Mouse (Mus musculus) C2C12 (cell line): ENCODE results near the gene AB124611. TPM values are rescaled to one million over a fixed set of nuclear protein-coding genes. Genes with fewer than 3 reads are reported as not detected.
"Not testable (repeated sequence)": the region's sequence is repeated elsewhere in the genome, so short reads cannot be mapped to it uniquely, and the experiment has no call there.

ENCODE experiments used
- H3K27me3 ChIP-seq: one replicate; pipeline ENCODE4 v1.6.1; 2011; ENCODE audit not compliant: control insufficient read depth, insufficient read depth, insufficient read length
- H3K36me3 ChIP-seq: one replicate; pipeline ENCODE4 v1.6.1; 2011; ENCODE audit not compliant: control insufficient read depth, insufficient read depth
- H3K4me3 ChIP-seq: one replicate; pipeline ENCODE4 v1.5.1; 2011; ENCODE audit warnings: mild to moderate bottlenecking, control low read depth; ENCODE audit not compliant: poor library complexity, insufficient read depth, severe bottlenecking
- H3K79me2 ChIP-seq: one replicate; pipeline ENCODE4 v1.6.1; 2011; ENCODE audit not compliant: control insufficient read depth, insufficient read depth
- H3K79me3 ChIP-seq: one replicate; pipeline ENCODE4 v1.6.1; 2011; ENCODE audit warnings: low read depth, control low read depth
- H3ac ChIP-seq: one replicate; pipeline ENCODE3; 2011; ENCODE audit warnings: low read depth; ENCODE audit not compliant: control insufficient read depth, insufficient read length
- CEBPB ChIP-seq: IDR thresholded peaks from one replicate; pipeline ENCODE4 v1.6.1; 2011; ENCODE audit warnings: low read depth, mild to moderate bottlenecking, control low read depth, moderate library complexity
- CTCF ChIP-seq: IDR thresholded peaks from one replicate; pipeline ENCODE4 v1.5.1; 2011; ENCODE audit not compliant: control insufficient read depth, insufficient read depth, insufficient read length
- FOSL1 ChIP-seq: IDR thresholded peaks from one replicate; pipeline ENCODE4 v1.8.0; 2011; ENCODE audit warnings: mild to moderate bottlenecking, low read length; ENCODE audit not compliant: poor library complexity, insufficient read depth, severe bottlenecking
- MAX ChIP-seq: IDR thresholded peaks from one replicate; pipeline ENCODE4 v1.6.1; 2011; ENCODE audit warnings: mild to moderate bottlenecking, control low read depth
- MYOD1 ChIP-seq: IDR thresholded peaks from one replicate; pipeline ENCODE4 v1.6.1; 2011; ENCODE audit warnings: low read depth; ENCODE audit not compliant: control insufficient read depth, insufficient read length
- MYOG ChIP-seq: IDR thresholded peaks from one replicate; pipeline ENCODE4 v1.6.1; 2011; ENCODE audit not compliant: control insufficient read depth, insufficient read length; ENCODE audit errors: extremely low read depth
- USF1 ChIP-seq: IDR thresholded peaks from one replicate; pipeline ENCODE4 v1.6.1; 2011; ENCODE audit warnings: low read depth, mild to moderate bottlenecking, control low read depth, moderate library complexity
- long read RNA-seq, 2 experiments: library from polyadenylated mRNA; unstranded; transcript quantifications; one replicate each; pipeline ENCODE4 v2.0.0; 2019 to 2020
- polyA plus RNA-seq: library from polyadenylated mRNA; unstranded; fragments of >200 nt; fragmentation: generic; extraction: Trizol; gene quantifications from one replicate; pipeline ENCODE4 v1.2.1, GENCODE M21; 2012; ENCODE audit warnings: missing spikeins

The AB124611 gene
- 0.19 TPM for polyA plus RNA-seq
- long read RNA-seq, experiment 1, partial matches to known transcripts: 0 of 1 reads
- long read RNA-seq, experiment 1, other reads (novel, unspliced or antisense): 0 of 1 reads
- long read RNA-seq, experiment 2, partial matches to known transcripts: 0 of 1 reads
- long read RNA-seq, experiment 2, other reads (novel, unspliced or antisense): 0 of 1 reads

DNA sequence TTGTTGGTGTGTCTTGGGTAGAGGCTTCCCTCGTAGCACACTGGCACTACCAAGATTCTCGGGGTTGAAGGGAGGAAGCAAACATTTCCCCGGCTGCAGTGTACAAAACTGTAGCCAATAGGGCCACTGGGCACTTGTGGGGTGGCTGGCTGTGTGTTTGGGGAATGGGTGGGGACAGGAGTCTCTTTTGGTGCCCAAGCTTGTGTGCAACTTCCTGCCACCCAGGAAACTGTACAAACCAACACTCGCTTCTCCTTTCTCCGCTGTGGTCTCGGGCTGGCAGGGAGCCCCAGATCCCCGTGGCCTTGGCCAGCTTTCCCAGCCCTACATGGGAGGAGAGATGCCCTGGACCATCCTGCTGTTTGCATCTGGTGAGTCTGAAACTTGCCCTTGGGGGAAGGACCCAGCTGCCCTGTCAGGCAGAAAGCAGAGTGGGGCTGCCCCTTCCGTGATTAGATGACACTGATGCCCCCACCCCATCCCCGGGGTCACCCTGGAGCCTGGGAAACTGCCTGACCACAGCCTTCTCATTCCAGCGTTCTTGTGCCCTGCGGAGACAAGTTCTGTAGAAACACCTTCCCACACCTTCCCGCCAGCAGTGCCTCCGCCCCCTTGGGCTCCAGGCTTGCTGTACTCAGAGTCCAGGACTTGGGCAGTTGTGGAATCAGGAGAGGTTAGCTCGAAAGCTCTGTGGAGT, at the start of gene AB124611:
Gene AB124611 (plus strand): TSS at position 240 of the 697 bp plus-strand sequence.
- no peak within 1 kb of the TSS for H3K4me3 ChIP-seq
- TF ChIP-seq CEBPB (no peak), MYOG (no peak), USF1 (no peak)
- no peak within 1 kb of the TSS for H3ac ChIP-seq
- H3K27me3 ChIP-seq: peaks cover 3% of the 10 kb centered on the region
- no peaks in the 10 kb centered on the region for H3K36me3 ChIP-seq
- H3K79me2 ChIP-seq: no peaks in the 10 kb centered on the region
- H3K79me3 ChIP-seq: no peaks in the 10 kb centered on the region

- H3K27me3 ChIP-seq: no peaks in the 10 kb centered on the region
- no peaks in the 10 kb centered on the region for H3K79me3 ChIP-seq
- peaks cover 62% of the 10 kb centered on the region for H3K36me3 ChIP-seq
- H3ac ChIP-seq: no peak overlapping the region
- H3K79me2 ChIP-seq: no peaks in the 10 kb centered on the region
- TF ChIP-seq MYOG (no peak), MYOD1 (no peak), CTCF (no peak), MAX (no peak), USF1 (no peak), CEBPB (no peak), FOSL1 (no peak)
- no peak overlapping the region for H3K4me3 ChIP-seq
Observed at GRCm38 (mm10) chr9:21477707-21478106, 48.3 kb upstream of the AB124611 start.

GRCm38 (mm10) chr9:21484065-21484464, 41.9 kb upstream of the AB124611 start:
- H3K27me3 ChIP-seq: no peaks in the 10 kb centered on the region
- no peak overlapping the region for H3ac ChIP-seq
- H3K36me3 ChIP-seq: peaks cover 48% of the 10 kb centered on the region
- H3K79me2 ChIP-seq: no peaks in the 10 kb centered on the region
- TF ChIP-seq MYOG (no peak), USF1 (no peak), CEBPB (no peak), MAX (no peak), MYOD1 (no peak), CTCF (no peak), FOSL1 (no peak)
- no peak overlapping the region for H3K4me3 ChIP-seq
- no peaks in the 10 kb centered on the region for H3K79me3 ChIP-seq

- not testable (repeated sequence) for H3K79me2 ChIP-seq, H3ac ChIP-seq, H3K4me3 ChIP-seq, H3K27me3 ChIP-seq, H3K79me3 ChIP-seq
- H3K36me3 ChIP-seq: peaks cover 48% of the 10 kb centered on the region
Observed at GRCm38 (mm10) chr9:21488246-21488645, 37.7 kb upstream of the AB124611 start.

- H3K36me3 ChIP-seq: peaks cover 26% of the 10 kb centered on the region
- H3K4me3 ChIP-seq: no peak overlapping the region
- H3K79me3 ChIP-seq: no peaks in the 10 kb centered on the region
- no peak overlapping the region for H3ac ChIP-seq
- H3K79me2 ChIP-seq: peaks cover 19% of the 10 kb centered on the region
- H3K27me3 ChIP-seq: no peaks in the 10 kb centered on the region
- TF ChIP-seq FOSL1 (no peak), MAX (no peak), MYOD1 (no peak)
Observed at GRCm38 (mm10) chr9:21490696-21491095, 35.3 kb upstream of the AB124611 start.

- H3K27me3 ChIP-seq: no peaks in the 10 kb centered on the region
- H3K36me3 ChIP-seq: peaks cover 19% of the 10 kb centered on the region
Observed at GRCm38 (mm10) chr9:21493907-21494306, 32.1 kb upstream of the AB124611 start.

More at GRCm38 (mm10) chr9:21493907-21494306, 32.1 kb upstream of the AB124611 start:
- no peak overlapping the region for H3ac ChIP-seq
- no peaks in the 10 kb centered on the region for H3K79me3 ChIP-seq
- TF ChIP-seq MYOD1 (peak; percentile 8), MAX (no peak)
- H3K79me2 ChIP-seq: peaks cover 23% of the 10 kb centered on the region
- H3K4me3 ChIP-seq: no peak overlapping the region
